Mouse (Mus musculus) cerebellum, adult 2 months (tissue): ENCODE data around the gene Nlgn2.

ENCODE experiments used
- CTCF ChIP-seq: fragments of 200-500 bp; IDR thresholded peaks from 2 replicates; pipeline ENCODE4 v1.5.1; 2011; ENCODE audit warnings: low read depth, mild to moderate bottlenecking, control low read depth, low read length, moderate library complexity, borderline replicate concordance; ENCODE audit not compliant: insufficient read depth
- POLR2A ChIP-seq: fragments of 200-500 bp; IDR thresholded peaks from 2 replicates; pipeline ENCODE4 v1.6.1; 2011; ENCODE audit warnings: low read length, control low read depth, borderline replicate concordance; ENCODE audit not compliant: insufficient read depth

DNA sequence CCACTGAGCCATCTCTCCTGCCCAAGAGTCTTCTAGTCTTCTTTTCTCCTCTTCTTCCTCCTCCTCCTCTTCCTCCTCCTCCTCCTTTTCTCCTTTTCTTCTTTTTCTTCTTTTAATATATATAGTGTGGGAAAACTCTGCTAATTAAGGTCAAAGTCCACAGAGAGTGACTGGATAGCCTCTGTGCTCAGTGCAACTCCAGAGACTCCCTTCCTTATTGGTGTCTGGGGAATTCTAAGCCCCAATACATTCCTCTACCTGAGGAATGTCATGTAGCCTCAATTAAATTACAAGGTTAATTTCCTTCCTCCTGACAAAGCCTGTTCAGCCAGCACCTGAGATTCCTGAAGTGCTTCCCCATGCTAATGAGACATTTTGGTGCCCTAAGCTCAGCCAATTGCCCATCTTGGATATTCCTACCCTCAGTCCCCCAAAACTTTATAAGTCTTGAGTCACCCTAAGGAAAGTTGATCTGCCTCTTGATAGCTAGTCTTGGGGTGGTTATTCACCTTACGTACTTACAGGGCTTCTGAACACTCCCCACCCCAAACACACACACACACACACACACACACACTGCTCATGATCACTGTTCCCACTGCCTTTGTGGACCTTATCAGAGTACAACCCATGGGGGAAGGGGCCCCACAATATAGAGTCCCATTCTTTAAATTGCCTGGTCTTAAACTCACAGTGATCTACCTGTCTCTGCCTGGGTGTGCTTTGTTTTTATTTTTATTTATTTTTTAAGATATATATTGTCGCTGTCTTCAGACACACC lies 32.9 kb upstream of the Nlgn2 start:
- TF ChIP-seq CTCF (no peak), POLR2A (no peak)
